Mouse (Mus musculus) lung, adult 2 months (tissue): ENCODE measurements around the gene Plxna1.

Experiments
- CTCF ChIP-seq: fragments of 200-500 bp; IDR thresholded peaks from 2 replicates; pipeline ENCODE4 v1.5.1; 2011; ENCODE audit warnings: mild to moderate bottlenecking, low read length, control low read depth; ENCODE audit not compliant: insufficient read depth
- POLR2A ChIP-seq: fragments of 200-500 bp; IDR thresholded peaks from 2 replicates; pipeline ENCODE4 v1.6.1; 2011; ENCODE audit warnings: low read depth, mild to moderate bottlenecking, control low read depth, low read length, borderline replicate concordance; ENCODE audit errors: extremely low read depth

DNA sequence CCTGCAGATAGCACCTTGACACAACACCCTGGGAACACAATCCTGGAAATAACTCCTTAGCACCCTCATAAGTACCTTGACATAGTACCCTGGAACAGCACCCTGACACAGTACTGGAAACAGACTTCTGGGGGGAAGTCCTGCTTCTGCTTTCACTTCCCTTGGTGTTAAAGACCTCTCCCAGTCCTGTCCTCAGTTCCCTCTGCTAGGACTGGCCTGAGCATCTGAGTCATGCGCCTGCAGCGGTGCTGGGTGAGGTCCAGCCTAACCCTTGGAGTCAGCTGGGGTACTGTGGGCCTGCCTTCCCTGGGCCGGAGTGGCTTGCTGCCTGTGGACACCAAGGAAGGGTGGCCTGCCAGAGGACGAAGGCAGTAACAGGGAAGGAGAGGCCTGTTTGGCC, 81.9 kb downstream of the Plxna1 start:
- TF ChIP-seq POLR2A, result no peak
- no peak for TF ChIP-seq CTCF
